Mouse (Mus musculus): ENCODE results near the gene Efl1. TPM values are rescaled to one million over a fixed set of nuclear protein-coding genes. Genes with fewer than 3 reads are reported as not detected.

Efl1 gene
- total RNA-seq, 1 experiment from 2014 or later: 16.7 TPM

DNA sequence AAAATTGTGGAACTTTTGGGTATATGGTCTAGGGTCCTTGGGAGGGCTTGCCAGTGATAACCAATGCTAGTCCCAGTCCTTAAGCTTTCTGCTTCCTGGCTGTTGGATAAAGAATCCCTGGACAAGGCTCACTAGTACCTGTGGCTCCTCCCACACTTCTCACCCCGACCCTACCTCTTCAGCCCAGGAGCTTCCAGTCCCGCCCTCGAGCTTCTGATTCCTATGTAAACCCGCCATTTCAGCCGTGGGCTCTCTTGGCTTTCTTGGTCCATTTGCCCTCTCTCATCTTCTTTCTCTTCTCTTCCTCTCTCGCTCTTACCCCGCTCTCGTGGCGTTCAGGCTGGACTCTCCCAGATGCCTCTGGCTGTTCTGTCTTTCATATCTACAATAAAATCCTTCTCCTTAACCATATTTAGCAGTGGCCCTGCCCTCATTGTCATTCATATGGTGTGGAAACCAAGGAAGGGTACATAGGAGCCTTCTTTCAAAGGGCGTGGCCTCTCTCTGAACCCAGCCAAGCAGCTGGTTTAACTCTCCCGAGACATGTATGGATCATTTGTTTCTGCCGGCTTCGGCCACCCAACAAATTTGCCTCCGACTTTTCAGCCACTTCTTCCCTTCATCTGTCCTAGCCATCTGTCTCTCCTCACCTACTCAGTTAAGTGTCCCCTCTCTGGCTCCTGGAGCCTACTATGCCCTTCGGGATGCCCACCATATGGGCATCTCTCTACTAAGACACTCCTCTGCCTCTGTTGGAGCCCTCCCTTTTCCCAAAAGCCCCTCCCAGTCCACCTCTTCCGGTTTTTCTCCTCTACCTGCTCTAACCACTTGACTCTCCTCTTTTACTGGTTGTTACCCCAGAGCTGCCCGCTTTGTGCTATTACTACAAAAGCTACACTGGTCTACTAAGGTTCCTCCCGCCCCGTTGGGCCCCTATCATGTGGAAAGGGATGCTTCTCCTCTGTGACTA is 164.1 kb downstream of the Efl1 start:
- DNase-seq: no peak

DNA sequence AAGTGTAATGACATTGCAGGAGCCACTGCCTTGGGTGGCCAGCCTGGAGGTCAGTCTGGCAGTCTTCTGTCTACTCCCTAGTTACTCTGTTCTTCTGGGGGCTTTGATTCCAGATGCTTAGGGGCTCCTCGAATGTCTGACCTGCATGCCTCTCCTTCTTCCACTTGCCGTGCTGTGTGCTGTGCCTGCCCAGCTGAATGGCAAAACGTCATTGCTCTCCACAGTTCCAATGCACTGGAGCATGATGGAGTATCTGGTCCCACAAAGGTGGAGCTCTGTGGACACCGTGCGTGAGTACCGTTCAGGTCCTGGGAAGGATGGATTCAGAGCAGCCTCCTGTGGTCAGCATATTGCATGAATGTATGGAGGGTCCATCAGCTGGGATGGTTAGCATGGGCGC is 171.1 kb downstream of the Efl1 start:
- DNase-seq: no peak

DNA sequence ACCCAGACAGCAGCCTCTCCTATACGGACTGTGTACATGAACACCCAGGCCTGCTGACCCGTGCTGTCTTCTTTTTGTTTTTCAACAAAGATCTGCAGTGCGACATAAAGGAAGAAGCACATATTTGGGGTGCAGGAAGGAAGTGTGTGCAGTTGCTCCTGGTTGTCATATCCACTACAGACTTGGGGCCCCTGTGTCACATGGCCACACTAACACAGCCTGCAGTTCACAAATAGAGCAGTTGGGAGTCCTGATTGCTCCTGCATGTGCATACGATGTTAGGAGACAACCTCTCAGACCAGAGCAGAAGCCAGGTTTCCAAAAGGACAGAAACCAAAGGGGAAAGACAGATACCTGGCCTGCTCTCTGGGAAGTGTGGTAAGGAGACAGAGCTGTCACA is 172.2 kb downstream of the Efl1 start:
- no peak for DNase-seq

DNA sequence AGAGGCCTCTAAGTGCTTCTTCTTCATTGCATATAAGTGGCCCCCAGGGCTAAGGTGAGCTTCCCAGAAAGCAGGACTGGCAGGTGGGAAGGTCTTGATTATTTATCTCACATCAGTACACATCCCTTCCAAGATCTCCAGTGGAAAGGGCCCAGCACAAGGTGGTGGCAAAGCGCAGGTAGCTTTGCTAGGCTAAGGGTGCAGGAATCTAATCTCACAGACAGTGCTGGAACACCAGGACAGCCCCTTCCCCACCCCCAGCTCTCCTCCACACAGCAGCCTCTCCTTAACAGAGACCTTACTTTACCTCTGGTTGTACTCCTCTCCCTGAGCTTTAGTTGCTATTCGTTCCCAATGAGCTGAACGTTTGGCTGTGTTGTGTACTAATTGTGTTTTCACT is 173.1 kb downstream of the Efl1 start:
- no peak for DNase-seq

DNA sequence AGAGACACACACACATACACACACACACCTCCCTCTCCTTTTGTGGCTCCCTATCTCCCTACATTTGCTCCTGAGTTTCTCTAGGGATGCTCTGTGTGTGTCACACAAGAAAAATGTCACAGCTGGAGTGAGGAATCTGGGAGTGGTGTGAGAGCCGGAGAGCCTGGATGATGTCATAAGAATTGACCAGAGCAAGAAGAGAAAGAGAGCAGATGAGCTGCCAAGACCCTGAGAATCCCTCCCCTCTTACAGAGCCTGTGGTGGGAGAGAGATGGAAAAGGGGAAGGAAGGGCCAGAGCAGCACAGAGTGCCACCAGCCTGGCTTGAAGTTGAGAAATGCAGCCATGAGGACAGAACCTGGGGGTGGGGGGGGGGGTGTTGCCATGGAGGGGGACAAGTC is 174.1 kb downstream of the Efl1 start:
- no peak for DNase-seq

Other genes with a start within 250 kb of the Efl1 start
- gene Saxo2, start 86 bp upstream of the Efl1 start, total RNA-seq (2021): 1.7 and 2.9 TPM in 2 replicates
- gene Mex3b, start 218.7 kb downstream of the Efl1 start, total RNA-seq (2021): 3.9 and 5.7 TPM in 2 replicates